Mouse (Mus musculus) liver, postnatal 0 days (tissue): ENCODE measurements at regions not wholly inside any gene's neighbourhood (a gene's known extent, or its start where the extent isn't known, plus 50 kb on each side); places are given as distances from the start of the nearest gene placed in this dataset.

Source experiments
- CTCF ChIP-seq: sonication (generic); IDR thresholded peaks from 2 replicates; pipeline ENCODE4 v1.5.1; 2016; ENCODE audit warnings: antibody characterized with exemption, low read depth
- EP300 ChIP-seq: IDR thresholded peaks from 2 replicates; pipeline ENCODE4 v1.6.1; 2016; ENCODE audit warnings: antibody characterized with exemption, low read depth, mild to moderate bottlenecking

GRCm38 (mm10) chr2:19145881-19146280 lies 53.2 kb upstream of the Armc3 start:
- TF ChIP-seq EP300 (no peak), CTCF (no peak)
